Mouse (Mus musculus): ENCODE measurements around the gene Gnai2.
"Not testable (repeated sequence)": the region's sequence is repeated elsewhere in the genome, so short reads cannot be mapped to it uniquely, and the experiment has no call there.

The Gnai2 gene

GRCm38 (mm10) chr9:107587833-107588639, 47.1 kb downstream of the Gnai2 start:
- DNase-seq (ENCODE audit: low read depth, low spot score) = peak; percentile 71

GRCm38 (mm10) chr9:107586974-107587832, 48.0 kb downstream of the Gnai2 start, which contains the start of gene Ifrd2:
TSS of gene Ifrd2 (plus strand) at chr9:107587642.
- DNase-seq (ENCODE audit: low read depth, low spot score) = peak; percentile 96

GRCm38 (mm10) chr9:107586504-107586903, 48.7 kb downstream of the Gnai2 start:
- no peak for DNase-seq (ENCODE audit: low read depth, low spot score)

GRCm38 (mm10) chr9:107583174-107583573, 52.0 kb downstream of the Gnai2 start:
- DNase-seq (ENCODE audit: low read depth, low spot score) = no peak

- no peak for DNase-seq (ENCODE audit: low read depth, low spot score)
These were observed 52.6 kb downstream of the Gnai2 start for GRCm38 (mm10) chr9:107582509-107583062.

GRCm38 (mm10) chr9:107581584-107581983, 53.6 kb downstream of the Gnai2 start:
- no peak for DNase-seq (ENCODE audit: low read depth, low spot score)

- peak; percentile 75 for DNase-seq (ENCODE audit: low read depth, low spot score)
These were observed 54.5 kb downstream of the Gnai2 start, which contains the start of gene Hyal3 for GRCm38 (mm10) chr9:107580501-107581317. TSS of gene Hyal3 (plus strand) at chr9:107580818.

- no peak for DNase-seq (ENCODE audit: low read depth, low spot score)
These were observed 55.9 kb downstream of the Gnai2 start for GRCm38 (mm10) chr9:107579023-107579900.

- no peak for DNase-seq (ENCODE audit: low read depth, low spot score)
These were observed 56.6 kb downstream of the Gnai2 start, which contains the start of gene Naa80 for GRCm38 (mm10) chr9:107578587-107578986. TSS of gene Naa80 (plus strand) at chr9:107578887.

- DNase-seq (ENCODE audit: low read depth, low spot score) = no peak
These were observed 57.3 kb downstream of the Gnai2 start for GRCm38 (mm10) chr9:107577871-107578270.

GRCm38 (mm10) chr9:107576357-107577107, 58.6 kb downstream of the Gnai2 start, which contains the start of gene Hyal1:
TSS of gene Hyal1 (plus strand) at chr9:107576927.
- peak; percentile 76 for DNase-seq (ENCODE audit: low read depth, low spot score)

GRCm38 (mm10) chr9:107575579-107576356, 59.4 kb downstream of the Gnai2 start:
- no peak for DNase-seq (ENCODE audit: low read depth, low spot score)

GRCm38 (mm10) chr9:107573774-107574173, 61.4 kb downstream of the Gnai2 start:
- not testable (repeated sequence) for DNase-seq (ENCODE audit: low read depth, low spot score)

- DNase-seq (ENCODE audit: low read depth, low spot score) = no peak
These were observed 62.9 kb downstream of the Gnai2 start for GRCm38 (mm10) chr9:107572327-107572662.

GRCm38 (mm10) chr9:107571534-107572326, 63.4 kb downstream of the Gnai2 start:
- no peak for DNase-seq (ENCODE audit: low read depth, low spot score)

GRCm38 (mm10) chr9:107570845-107571244, 64.3 kb downstream of the Gnai2 start:
- no peak for DNase-seq (ENCODE audit: low read depth, low spot score)

GRCm38 (mm10) chr9:107570016-107570415, 65.2 kb downstream of the Gnai2 start:
- DNase-seq (ENCODE audit: low read depth, low spot score) = no peak

GRCm38 (mm10) chr9:107569270-107569669, 65.9 kb downstream of the Gnai2 start:
- DNase-seq (ENCODE audit: low read depth, low spot score) = no peak

All from mesoderm, embryonic 11.5 days (tissue).